Mouse (Mus musculus) G1E (cell line): ENCODE measurements around the gene Pdpn.

Experiments used
- CTCF ChIP-seq: IDR thresholded peaks from 2 replicates; pipeline ENCODE4 v1.5.1; 2012; ENCODE audit warnings: low read depth, low read length, inconsistent platforms, mixed read lengths
- GATA1 ChIP-seq: IDR thresholded peaks from 2 replicates; pipeline ENCODE4 v1.6.1; 2012; ENCODE audit warnings: borderline replicate concordance, low read length, inconsistent platforms, mixed read lengths
- GATA2 ChIP-seq: IDR thresholded peaks from 2 replicates; pipeline ENCODE4 v1.6.1; 2012; ENCODE audit warnings: low read depth, low read length, inconsistent platforms, borderline replicate concordance
- POLR2AphosphoS5 ChIP-seq: IDR thresholded peaks from 2 replicates; pipeline ENCODE4 v1.6.1; 2012; ENCODE audit warnings: low read depth, low read length, inconsistent platforms; ENCODE audit not compliant: insufficient replicate concordance
- TAL1 ChIP-seq: conservative IDR thresholded peaks from 2 replicates; pipeline ENCODE4 v1.6.1; 2012; ENCODE audit warnings: low read depth, low read length, inconsistent platforms, mixed read lengths

DNA sequence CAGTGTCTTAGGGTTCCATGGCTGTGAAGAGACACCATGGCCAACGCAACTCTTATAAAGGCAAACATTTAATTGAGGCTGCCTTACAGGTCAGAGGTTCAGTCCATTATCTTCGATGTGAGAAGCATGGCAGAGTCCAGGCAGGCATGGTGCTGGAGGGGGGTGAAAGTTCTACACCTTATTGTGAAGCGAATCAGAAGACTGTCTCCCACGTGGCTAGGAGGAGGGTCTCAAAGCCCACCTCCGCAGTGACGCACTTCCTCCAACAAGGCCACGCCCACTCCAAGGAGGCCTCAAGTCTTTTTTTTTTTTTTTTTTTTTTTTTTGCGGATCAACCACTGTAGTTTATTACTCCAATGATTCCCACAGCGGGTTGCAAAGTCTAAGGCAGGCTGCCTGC lies 58.1 kb downstream of the Pdpn start:
- TF ChIP-seq CTCF (no peak), TAL1 (no peak), GATA1 (no peak), POLR2AphosphoS5 (no peak), GATA2 (no peak)
